Mouse (Mus musculus): ENCODE data around the gene Tbc1d4.

DNA sequence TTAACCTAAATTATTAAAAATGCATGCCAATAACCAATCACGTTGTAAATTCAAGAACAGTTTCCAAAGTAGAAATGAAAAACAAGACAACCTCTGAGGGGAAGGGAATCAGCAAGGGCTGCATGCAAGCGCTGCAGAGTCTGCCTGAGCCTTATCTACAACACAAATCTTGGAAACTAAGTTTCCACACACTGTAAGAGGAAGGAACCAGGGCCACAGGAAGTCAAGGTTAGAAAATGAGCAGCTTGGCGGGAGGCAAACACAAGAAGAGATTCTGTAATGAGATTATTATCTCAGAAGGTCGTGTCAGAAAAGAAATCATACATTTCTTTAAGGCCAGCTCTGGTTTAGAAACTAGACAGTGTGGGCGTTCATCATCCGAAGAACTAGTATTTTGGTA, 156.1 kb downstream of the Tbc1d4 start:
- TF ChIP-seq CTCF (IDR thresholded peaks at IDR 0.05; ENCODE audit: low read depth, low read length) (no peak), POLR2A (IDR thresholded peaks at IDR 0.05; ENCODE audit: extremely low read depth, insufficient read depth, low read length) (no peak)
